Mouse (Mus musculus): ENCODE data around the gene Sdccag8. TPM values are rescaled to one million over a fixed set of nuclear protein-coding genes. Genes with fewer than 3 reads are reported as not detected.

The Sdccag8 gene
- polyA plus RNA-seq, 1 experiment from 2014 or later: 25.2 TPM

GRCm38 (mm10) chr1:176826186-176826585, 11.7 kb downstream of the Sdccag8 start:
- 89% methylated on average over 11 of the region's 11 CpGs for whole genome bisulfite sequencing
- DNase-seq (ENCODE audit: low spot score): no peak
- H3K36me3 ChIP-seq (replicated peaks; ENCODE audit: control insufficient read depth, insufficient read depth): no peaks in the 10 kb centered on the region
- no peaks in the 10 kb centered on the region for H3K9me3 ChIP-seq (ENCODE audit: control insufficient read depth, low read length)
- H3K27me3 ChIP-seq (ENCODE audit: control insufficient read depth, insufficient read depth, low read length): no peaks in the 10 kb centered on the region
- no peak overlapping the region for H3K4me3 ChIP-seq (replicated peaks; ENCODE audit: low read length)
- no peak for ATAC-seq (ENCODE audit: low FRiP score)
- H3K9ac ChIP-seq: no peak overlapping the region
- no peak overlapping the region for H3K4me2 ChIP-seq (replicated peaks)
- no peak overlapping the region for H3K27ac ChIP-seq
- H3K4me1 ChIP-seq (replicated peaks; ENCODE audit: control insufficient read depth, insufficient read depth, low read length): no peaks in the 10 kb centered on the region

- Histone ChIP-seq H3K9ac (no peak overlapping the region), H3K27me3 (ENCODE audit: control insufficient read depth, insufficient read depth, low read length) (no peaks in the 10 kb centered on the region), H3K4me3 (replicated peaks; ENCODE audit: low read length) (no peak overlapping the region), H3K36me3 (replicated peaks; ENCODE audit: control insufficient read depth, insufficient read depth) (no peaks in the 10 kb centered on the region), H3K27ac (no peak overlapping the region), H3K4me1 (replicated peaks; ENCODE audit: control insufficient read depth, insufficient read depth, low read length) (no peaks in the 10 kb centered on the region), H3K9me3 (ENCODE audit: control insufficient read depth, low read length) (no peaks in the 10 kb centered on the region), H3K4me2 (replicated peaks) (no peak overlapping the region)
- no peak for ATAC-seq (ENCODE audit: low FRiP score)
- 92% methylated on average over 4 of the region's 4 CpGs for WGBS
- no peak for DNase-seq (ENCODE audit: low spot score)
These were observed 12.5 kb downstream of the Sdccag8 start for GRCm38 (mm10) chr1:176826931-176827330.

- Histone ChIP-seq H3K27me3 (ENCODE audit: control insufficient read depth, insufficient read depth, low read length) (no peaks in the 10 kb centered on the region), H3K9ac (no peak overlapping the region), H3K4me2 (replicated peaks) (no peak overlapping the region), H3K4me1 (replicated peaks; ENCODE audit: control insufficient read depth, insufficient read depth, low read length) (no peaks in the 10 kb centered on the region), H3K4me3 (replicated peaks; ENCODE audit: low read length) (no peak overlapping the region), H3K27ac (no peak overlapping the region), H3K9me3 (ENCODE audit: control insufficient read depth, low read length) (no peaks in the 10 kb centered on the region), H3K36me3 (replicated peaks; ENCODE audit: control insufficient read depth, insufficient read depth) (no peaks in the 10 kb centered on the region)
- WGBS: 78% methylated on average over 4 of the region's 4 CpGs
- ATAC-seq (ENCODE audit: low FRiP score) (no peak), DNase-seq (ENCODE audit: low spot score) (no peak)
These were observed 12.9 kb downstream of the Sdccag8 start for GRCm38 (mm10) chr1:176827365-176827764.

- ATAC-seq (ENCODE audit: low FRiP score) (no peak), DNase-seq (ENCODE audit: low spot score) (no peak)
- Histone ChIP-seq H3K9ac (no peak overlapping the region), H3K27me3 (ENCODE audit: control insufficient read depth, insufficient read depth, low read length) (no peaks in the 10 kb centered on the region), H3K4me1 (replicated peaks; ENCODE audit: control insufficient read depth, insufficient read depth, low read length) (no peaks in the 10 kb centered on the region), H3K9me3 (ENCODE audit: control insufficient read depth, low read length) (no peaks in the 10 kb centered on the region), H3K4me2 (replicated peaks) (no peak overlapping the region), H3K4me3 (replicated peaks; ENCODE audit: low read length) (no peak overlapping the region), H3K27ac (no peak overlapping the region), H3K36me3 (replicated peaks; ENCODE audit: control insufficient read depth, insufficient read depth) (no peaks in the 10 kb centered on the region)
- WGBS: 77% methylated on average over 5 of the region's 5 CpGs
These were observed 13.6 kb downstream of the Sdccag8 start for GRCm38 (mm10) chr1:176827945-176828485.

DNA sequence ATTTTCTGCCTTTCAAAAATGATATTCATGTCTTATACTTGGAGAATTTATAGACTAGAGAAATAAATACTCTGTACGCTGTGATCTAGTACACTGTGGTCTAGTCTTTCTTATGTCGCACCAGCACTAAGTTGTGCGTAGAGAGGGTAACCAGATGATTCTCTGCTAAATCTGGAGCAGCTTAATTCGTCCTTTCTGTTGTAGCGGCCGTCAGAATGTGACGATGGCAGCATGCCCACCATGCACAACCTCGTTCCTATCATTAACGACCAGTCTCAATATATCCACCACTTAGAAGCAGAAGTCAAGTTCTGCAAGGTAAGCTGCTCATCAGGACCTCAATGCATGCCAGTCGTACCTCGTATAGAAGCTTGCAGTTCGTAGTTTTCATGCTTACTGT, 14.2 kb downstream of the Sdccag8 start:
- DNase-seq (ENCODE audit: low spot score): no peak
- WGBS: 94% methylated on average over 12 of the region's 12 CpGs
- H3K27ac ChIP-seq: no peak overlapping the region

DNA sequence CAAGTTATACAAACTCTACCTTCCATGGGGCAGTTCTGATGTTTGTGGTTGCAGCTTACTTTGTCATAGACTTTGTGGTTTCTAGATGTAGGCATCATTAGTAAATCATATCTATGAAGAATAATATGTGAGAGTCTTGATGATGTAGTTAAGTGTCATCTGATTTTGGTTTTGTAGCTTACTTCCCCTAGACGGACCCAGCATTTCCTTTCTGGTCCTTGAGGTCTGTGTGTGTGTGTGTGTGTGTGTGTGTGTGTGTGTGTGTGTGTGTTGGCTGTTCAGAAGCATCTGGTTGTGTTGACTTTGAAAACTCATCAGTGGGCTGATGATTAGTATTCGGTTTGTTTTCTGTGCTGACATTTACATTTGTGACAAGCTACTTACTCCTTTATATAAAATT, 17.6 kb downstream of the Sdccag8 start:
- H3K4me1 ChIP-seq (replicated peaks; ENCODE audit: control insufficient read depth, insufficient read depth, low read length): peaks cover 5% of the 10 kb centered on the region; the same call in 1 of the 2 replicates
- H3K4me2 ChIP-seq (replicated peaks): no peak overlapping the region
- H3K27ac ChIP-seq: no peak overlapping the region
- 82% methylated on average over 2 of the region's 2 CpGs for WGBS
- H3K9me3 ChIP-seq (ENCODE audit: control insufficient read depth, low read length): no peaks in the 10 kb centered on the region
- H3K4me3 ChIP-seq (replicated peaks; ENCODE audit: low read length): no peak overlapping the region
- 0 out of 2 replicates have a peak, but pooled peaks cover 6% of the 10 kb centered on the region for H3K27me3 ChIP-seq (ENCODE audit: control insufficient read depth, insufficient read depth, low read length)
- no peaks in the 10 kb centered on the region for H3K36me3 ChIP-seq (replicated peaks; ENCODE audit: control insufficient read depth, insufficient read depth)
- ATAC-seq (ENCODE audit: low FRiP score): no peak
- H3K9ac ChIP-seq: no peak overlapping the region
- DNase-seq (ENCODE audit: low spot score): no peak

More for the DNA sequence above, 14.2 kb downstream of the Sdccag8 start:
- Histone ChIP-seq H3K27me3 (ENCODE audit: control insufficient read depth, insufficient read depth, low read length) (no peaks in the 10 kb centered on the region), H3K4me2 (replicated peaks) (no peak overlapping the region), H3K36me3 (replicated peaks; ENCODE audit: control insufficient read depth, insufficient read depth) (no peaks in the 10 kb centered on the region), H3K4me1 (replicated peaks; ENCODE audit: control insufficient read depth, insufficient read depth, low read length) (no peaks in the 10 kb centered on the region), H3K9me3 (ENCODE audit: control insufficient read depth, low read length) (no peaks in the 10 kb centered on the region), H3K9ac (no peak overlapping the region), H3K4me3 (replicated peaks; ENCODE audit: low read length) (no peak overlapping the region)
- no peak for ATAC-seq (ENCODE audit: low FRiP score)

DNA sequence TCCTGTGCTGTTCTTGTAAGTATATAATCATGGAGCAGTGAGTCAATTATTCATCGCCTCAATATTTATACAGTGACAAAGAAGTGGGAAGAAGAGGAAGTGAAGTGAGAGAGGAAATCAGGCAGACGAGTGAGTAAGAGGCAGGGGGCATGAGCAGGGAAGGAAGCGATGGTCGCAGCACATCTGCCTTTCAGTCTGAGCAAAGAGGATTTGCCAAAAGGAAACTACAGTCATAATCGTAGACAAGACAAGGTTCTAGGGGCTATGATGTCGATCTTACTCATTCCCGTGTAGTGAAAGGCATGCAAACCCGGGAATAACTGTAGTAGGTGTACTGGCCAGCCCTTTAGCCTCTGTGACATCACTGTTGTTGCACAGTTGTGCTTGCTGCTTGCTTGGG, 18.1 kb downstream of the Sdccag8 start:
- H3K4me2 ChIP-seq (replicated peaks): no peak overlapping the region
- no peak overlapping the region for H3K9ac ChIP-seq
- H3K9me3 ChIP-seq (ENCODE audit: control insufficient read depth, low read length): no peaks in the 10 kb centered on the region
- ATAC-seq (ENCODE audit: low FRiP score) (no peak), DNase-seq (ENCODE audit: low spot score) (no peak)
- 82% methylated on average over 8 of the region's 8 CpGs for WGBS
- 0 out of 2 replicates have a peak, but pooled peaks cover 6% of the 10 kb centered on the region for H3K27me3 ChIP-seq (ENCODE audit: control insufficient read depth, insufficient read depth, low read length)
- peaks cover 5% of the 10 kb centered on the region; the same call in 1 of the 2 replicates for H3K4me1 ChIP-seq (replicated peaks; ENCODE audit: control insufficient read depth, insufficient read depth, low read length)
- no peak overlapping the region for H3K27ac ChIP-seq
- H3K36me3 ChIP-seq (replicated peaks; ENCODE audit: control insufficient read depth, insufficient read depth): no peaks in the 10 kb centered on the region
- no peak overlapping the region for H3K4me3 ChIP-seq (replicated peaks; ENCODE audit: low read length)

GRCm38 (mm10) chr1:176833257-176833656, 18.8 kb downstream of the Sdccag8 start:
- H3K4me3 ChIP-seq (replicated peaks; ENCODE audit: low read length): no peak overlapping the region
- no peak overlapping the region for H3K9ac ChIP-seq
- DNase-seq (ENCODE audit: low spot score) (no peak), ATAC-seq (ENCODE audit: low FRiP score) (no peak)
- no peaks in the 10 kb centered on the region for H3K9me3 ChIP-seq (ENCODE audit: control insufficient read depth, low read length)
- no peak overlapping the region for H3K27ac ChIP-seq
- H3K4me2 ChIP-seq (replicated peaks): no peak overlapping the region
- H3K4me1 ChIP-seq (replicated peaks; ENCODE audit: control insufficient read depth, insufficient read depth, low read length): peaks cover 5% of the 10 kb centered on the region; the same call in 1 of the 2 replicates
- H3K27me3 ChIP-seq (ENCODE audit: control insufficient read depth, insufficient read depth, low read length): 0 out of 2 replicates have a peak, but pooled peaks cover 6% of the 10 kb centered on the region
- H3K36me3 ChIP-seq (replicated peaks; ENCODE audit: control insufficient read depth, insufficient read depth): no peaks in the 10 kb centered on the region

GRCm38 (mm10) chr1:176833948-176834347, 19.5 kb downstream of the Sdccag8 start:
- no peak overlapping the region for H3K4me2 ChIP-seq (replicated peaks)
- H3K9ac ChIP-seq: no peak overlapping the region
- H3K27me3 ChIP-seq (ENCODE audit: control insufficient read depth, insufficient read depth, low read length): 0 out of 2 replicates have a peak, but pooled peaks cover 6% of the 10 kb centered on the region
- WGBS: 96% methylated on average over 3 of the region's 3 CpGs
- H3K9me3 ChIP-seq (ENCODE audit: control insufficient read depth, low read length): no peaks in the 10 kb centered on the region
- no peaks in the 10 kb centered on the region; the same call in 1 of the 2 replicates for H3K36me3 ChIP-seq (replicated peaks; ENCODE audit: control insufficient read depth, insufficient read depth)
- no peak overlapping the region for H3K4me3 ChIP-seq (replicated peaks; ENCODE audit: low read length)
- ATAC-seq (ENCODE audit: low FRiP score) (no peak), DNase-seq (ENCODE audit: low spot score) (no peak)
- peaks cover 5% of the 10 kb centered on the region; the same call in 1 of the 2 replicates for H3K4me1 ChIP-seq (replicated peaks; ENCODE audit: control insufficient read depth, insufficient read depth, low read length)
- H3K27ac ChIP-seq: no peak overlapping the region

GRCm38 (mm10) chr1:176834880-176835279, 20.4 kb downstream of the Sdccag8 start:
- Histone ChIP-seq H3K4me2 (replicated peaks) (peak overlapping the region; percentile 57; the same call in 1 of the 2 replicates), H3K9me3 (ENCODE audit: control insufficient read depth, low read length) (no peaks in the 10 kb centered on the region), H3K27me3 (ENCODE audit: control insufficient read depth, insufficient read depth, low read length) (0 out of 2 replicates have a peak, but pooled peaks cover 6% of the 10 kb centered on the region), H3K36me3 (replicated peaks; ENCODE audit: control insufficient read depth, insufficient read depth) (no peaks in the 10 kb centered on the region; the same call in 1 of the 2 replicates), H3K27ac (no peak overlapping the region), H3K4me3 (replicated peaks; ENCODE audit: low read length) (no peak overlapping the region), H3K4me1 (replicated peaks; ENCODE audit: control insufficient read depth, insufficient read depth, low read length) (peaks cover 5% of the 10 kb centered on the region; the same call in 1 of the 2 replicates), H3K9ac (no peak overlapping the region)
- DNase-seq (ENCODE audit: low spot score) (no peak), ATAC-seq (ENCODE audit: low FRiP score) (no peak)
- 52% methylated on average over 6 of the region's 6 CpGs for WGBS

All from hindbrain, embryonic 14.5 days (tissue).